In the genomic region with DNA sequence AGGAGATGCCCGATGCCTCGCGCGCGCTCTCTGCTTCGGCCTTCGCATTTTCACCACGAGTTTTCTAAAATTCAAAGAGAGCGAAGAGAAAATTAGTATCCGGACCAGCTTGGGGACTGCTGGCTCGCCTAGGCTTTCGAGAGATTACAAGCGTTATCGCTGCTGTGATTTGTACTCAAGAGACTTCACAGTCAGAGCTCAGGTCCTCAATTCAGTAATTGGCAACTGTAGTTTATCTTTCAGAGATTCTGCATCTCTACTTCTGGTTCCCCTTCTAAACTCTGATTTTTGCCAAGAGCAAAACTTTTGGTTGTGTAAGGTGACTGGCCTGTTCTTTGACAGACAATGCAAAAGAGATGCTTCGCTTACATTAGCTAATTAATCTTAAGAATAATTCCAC, we compare ENCODE assay signal across 9 mouse cellular contexts. TPM values are rescaled to one million over a fixed set of nuclear protein-coding genes. Genes with fewer than 3 reads are reported as not detected.
DNase-seq lines count a peak whose midpoint lies in the region; ATAC-seq and TF ChIP-seq lines count a peak whose summit lies in the region.
"Had no signal": no experiment of that assay in that cellular context is flagged by ENCODE, and none has a peak within 500 bp of the region (broad histone marks: within the 10 kb centered on the region; RNA-seq: fewer than 3 reads in every experiment).

No protein-coding gene starts in this region.

- peak overlapping the region; percentile 79 for H3K4me3 ChIP-seq in kidney, embryonic 14.5 days (ENCODE audit: low read length)
- H3K4me3 ChIP-seq in cortical plate, adult 2 months (ENCODE audit: insufficient read depth, low read length), result peak overlapping the region; percentile 77
- peak overlapping the region; percentile 91 for H3K4me3 ChIP-seq in midbrain, embryonic 16.5 days (ENCODE audit: low read depth, low read length)

- H3K27ac ChIP-seq in kidney, embryonic 14.5 days (ENCODE audit: low read depth, low read length), result peak overlapping the region; percentile 96
- peak overlapping the region; percentile 68; the same call in 1 of the 2 replicates for H3K27ac ChIP-seq in cortical plate, adult 2 months (ENCODE audit: insufficient read depth, low read length)
- H3K27ac ChIP-seq in midbrain, embryonic 16.5 days (ENCODE audit: low read length), result peak overlapping the region; percentile 94

- no peak for DNase-seq in kidney, postnatal 25 days
- DNase-seq in retina, postnatal 1 day, result no peak
- no peak for DNase-seq in gastrocnemius, postnatal 36 days
- DNase-seq in right cerebral cortex, adult 2 months (ENCODE audit: low spot score in 2 of 2), result no peak

- H3K4me1 ChIP-seq in kidney, embryonic 14.5 days (ENCODE audit: control insufficient read depth, insufficient read depth, low read length), result 0 out of 2 replicates have a peak, but pooled peaks cover 3% of the 10 kb centered on the region
- H3K4me1 ChIP-seq in cortical plate, adult 2 months (ENCODE audit: control insufficient read depth, insufficient read depth, low read length), result peaks cover 2% of the 10 kb centered on the region; the same call in 1 of the 2 replicates
- peaks cover 9% of the 10 kb centered on the region for H3K4me1 ChIP-seq in midbrain, embryonic 16.5 days (ENCODE audit: control insufficient read depth, insufficient read depth, low read length)

- peak overlapping the region; percentile 62 for H3K9ac ChIP-seq in kidney, embryonic 14.5 days (ENCODE audit: low read depth, low read length)
- peak overlapping the region; percentile 96 for H3K9ac ChIP-seq in midbrain, embryonic 16.5 days (ENCODE audit: low read depth, low read length)

- H3K9me3 ChIP-seq in kidney, embryonic 14.5 days (ENCODE audit: control insufficient read depth, low read length), result no peaks in the 10 kb centered on the region
- no peaks in the 10 kb centered on the region for H3K9me3 ChIP-seq in midbrain, embryonic 16.5 days (replicated peaks; ENCODE audit: control insufficient read depth, low read length, poor library complexity, severe bottlenecking)

- WGBS in kidney, embryonic 14.5 days, result 5% methylated on average over 15 of the region's 15 CpGs
- 4% methylated on average over 15 of the region's 15 CpGs for WGBS in midbrain, embryonic 16.5 days

- no peak for TF ChIP-seq POLR2A in cortical plate, adult 2 months (IDR thresholded peaks at IDR 0.05; ENCODE audit: extremely low read depth, insufficient read depth, low read length)

- no peaks in the 10 kb centered on the region for H3K27me3 ChIP-seq in kidney, embryonic 14.5 days (ENCODE audit: control insufficient read depth, insufficient read depth, low read length)
- H3K27me3 ChIP-seq in midbrain, embryonic 16.5 days (ENCODE audit: control insufficient read depth, insufficient read depth, low read depth, low read length), result no peaks in the 10 kb centered on the region

- H3K4me2 ChIP-seq in kidney, embryonic 14.5 days (replicated peaks; ENCODE audit: low read depth, low read length), result peak overlapping the region; percentile 57
- H3K4me2 ChIP-seq in midbrain, embryonic 16.5 days (ENCODE audit: low read length), result peak overlapping the region; percentile 66

- TF ChIP-seq CTCF in cortical plate, adult 2 months (IDR thresholded peaks at IDR 0.05; ENCODE audit: extremely low read depth, insufficient read depth, low read length), result no peak

- ATAC-seq in kidney, embryonic 14.5 days (ENCODE audit: low FRiP score, low TSS enrichment), result peak; percentile 1; the same call in 1 of the 2 replicates
- ATAC-seq in inflammation-experienced regulatory T-cells, adult 6 months, result peak; percentile 6
- peak; percentile 11; the same call in 1 of the 2 replicates for ATAC-seq in midbrain, embryonic 16.5 days

- intact Hi-C loops in gastrocnemius, postnatal 36 days (cut with DNase I), result no loop called here

- H3K36me3 ChIP-seq in kidney, embryonic 14.5 days (ENCODE audit: control insufficient read depth, insufficient read depth, low read length), result no peaks in the 10 kb centered on the region; the same call in 1 of the 2 replicates
- no peaks in the 10 kb centered on the region for H3K36me3 ChIP-seq in midbrain, embryonic 16.5 days (ENCODE audit: control insufficient read depth, insufficient read depth, low read length)

RNA-seq across cellular contexts. Expression of a gene that starts 0.6 kb away (rescaled TPM):
- polyA plus RNA-seq in kidney, embryonic 14.5 days (2014; fragmentation: Nextera tagmentation; extraction: Ambion mirVana), result 8.7 and 14.7 TPM in 2 replicates
- polyA plus RNA-seq in cortical plate, adult 2 months (2012; rRNA removed), result 11.6 and 13.2 TPM in 2 replicates
- polyA plus RNA-seq in inflammation-experienced regulatory T-cells, adult 6 months (2017; shearing (Covaris generic)), result 10 to 100 TPM in 2 of 3 experiments, 1 to 10 TPM in 1; 8.7 to 12.7 (median 10.9) TPM
- polyA plus RNA-seq in midbrain, embryonic 16.5 days (2015; fragmentation: Nextera tagmentation; extraction: Ambion mirVana), result 10.9 and 11.1 TPM in 2 replicates
- 1 to 10 TPM; 7.1 to 8.0 TPM for total RNA-seq in gastrocnemius, postnatal 36 days (2021)

RNA-seq across cellular contexts. Expression of a gene that starts 44.7 kb away (rescaled TPM):
- polyA plus RNA-seq in kidney, embryonic 14.5 days (2014; fragmentation: Nextera tagmentation; extraction: Ambion mirVana), result not detected in 2 replicates
- not detected in 2 replicates for polyA plus RNA-seq in cortical plate, adult 2 months (2012; rRNA removed)
- not detected for polyA plus RNA-seq in inflammation-experienced regulatory T-cells, adult 6 months (2017; shearing (Covaris generic))
- not detected in 2 replicates for polyA plus RNA-seq in midbrain, embryonic 16.5 days (2015; fragmentation: Nextera tagmentation; extraction: Ambion mirVana)
- not detected for total RNA-seq in gastrocnemius, postnatal 36 days (2021)
- total RNA-seq: layer of hippocampus, adult 18-20 months had no signal

RNA-seq across cellular contexts. Expression of a gene that starts 47.4 kb away (rescaled TPM):
- 0.18 TPM in 1 of 2 replicates, not detected in the other for polyA plus RNA-seq in kidney, embryonic 14.5 days (2014; fragmentation: Nextera tagmentation; extraction: Ambion mirVana)
- polyA plus RNA-seq in cortical plate, adult 2 months (2012; rRNA removed), result 9.9 and 11.7 TPM in 2 replicates
- under 1 TPM in 1 of 3 experiments, not detected in 2; 0.63 TPM for polyA plus RNA-seq in inflammation-experienced regulatory T-cells, adult 6 months (2017; shearing (Covaris generic))
- polyA plus RNA-seq in midbrain, embryonic 16.5 days (2015; fragmentation: Nextera tagmentation; extraction: Ambion mirVana), result 0.15 TPM in 1 of 2 replicates, not detected in the other
- 1 to 10 TPM; 1.9 to 2.6 TPM for total RNA-seq in gastrocnemius, postnatal 36 days (2021)
